Mouse (Mus musculus): ENCODE data around the gene Kcnj9.

DNA sequence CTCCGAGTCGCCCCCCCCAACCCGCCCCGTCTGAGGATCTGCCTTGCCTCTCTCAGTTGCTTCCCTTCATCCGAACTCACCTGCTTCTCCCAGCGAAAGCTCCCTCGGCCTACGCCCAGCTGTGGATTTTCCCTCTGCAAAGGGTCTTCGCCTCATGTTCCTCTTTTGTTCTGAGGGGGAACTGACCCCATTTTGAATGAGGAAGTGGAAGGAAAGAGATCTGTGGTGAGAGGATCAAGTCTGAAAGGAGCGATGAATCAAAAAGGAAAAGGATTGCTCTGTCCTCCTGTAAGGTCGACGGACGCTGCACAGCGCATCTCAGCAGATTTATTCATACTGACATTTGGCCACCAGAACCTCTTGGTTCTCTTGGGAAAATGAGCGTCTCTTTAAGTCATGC lies 6.7 kb upstream of the Kcnj9 start:
- TF ChIP-seq CTCF (IDR thresholded peaks at IDR 0.05; ENCODE audit: extremely low read depth, insufficient read depth, insufficient read length, insufficient replicate concordance) (no peak), POLR2A (IDR thresholded peaks at IDR 0.05; ENCODE audit: low read depth, low read length) (no peak)

All from spleen, adult 2 months (tissue).